In genomic region chr2:145115043-145115442, GRCm38 (mm10) we compare ENCODE assay signal across 28 mouse cellular contexts.
"Had no signal": no experiment of that assay in that cellular context is flagged by ENCODE, and none has a peak within 500 bp of the region (broad histone marks: within the 10 kb centered on the region; RNA-seq: fewer than 3 reads in every experiment).

No protein-coding gene starts in this region.

- H3K9me3 ChIP-seq: embryonic facial prominence, embryonic 10.5 days; embryonic facial prominence, embryonic 12.5 days; embryonic facial prominence, embryonic 13.5 days; embryonic facial prominence, embryonic 15.5 days; forebrain, embryonic 10.5 days; forebrain, embryonic 12.5 days; forebrain, embryonic 13.5 days; forebrain, embryonic 15.5 days had no signal

- H3K4me1 ChIP-seq: embryonic facial prominence, embryonic 10.5 days; embryonic facial prominence, embryonic 12.5 days; embryonic facial prominence, embryonic 13.5 days; embryonic facial prominence, embryonic 15.5 days; forebrain, embryonic 10.5 days; forebrain, embryonic 12.5 days; forebrain, embryonic 13.5 days; forebrain, embryonic 15.5 days had no signal

- H3K27ac ChIP-seq: embryonic facial prominence, embryonic 10.5 days; embryonic facial prominence, embryonic 12.5 days; embryonic facial prominence, embryonic 13.5 days; embryonic facial prominence, embryonic 15.5 days; forebrain, embryonic 10.5 days; forebrain, embryonic 12.5 days; forebrain, embryonic 13.5 days; forebrain, embryonic 15.5 days; gastrocnemius, adult 2 months; heart, adult 2 months had no signal

- DNase-seq: cerebellum, adult 18-20 months; cerebellum, adult 2 months; cerebellum, adult 8-10 months; cerebellum, adult 9-10 months; cerebellum, adult 9-11 months; cerebellum, postnatal 10 days; cerebellum, postnatal 14 days; cerebellum, postnatal 25 days; cerebellum, postnatal 36 days; embryo, embryonic 11 days; forebrain, postnatal 0 days; gastrocnemius, adult 2 months; gastrocnemius, postnatal 10 days; gastrocnemius, postnatal 25 days; gastrocnemius, postnatal 36 days; heart, adult 18-20 months; heart, adult 2 months had no signal

- H3K36me3 ChIP-seq: embryonic facial prominence, embryonic 10.5 days; embryonic facial prominence, embryonic 12.5 days; embryonic facial prominence, embryonic 13.5 days; embryonic facial prominence, embryonic 15.5 days; forebrain, embryonic 10.5 days; forebrain, embryonic 12.5 days; forebrain, embryonic 15.5 days had no signal

- H3K27me3 ChIP-seq: embryonic facial prominence, embryonic 12.5 days; embryonic facial prominence, embryonic 13.5 days; embryonic facial prominence, embryonic 15.5 days; forebrain, embryonic 12.5 days; forebrain, embryonic 13.5 days; forebrain, embryonic 15.5 days had no signal

- H3K9ac ChIP-seq: embryonic facial prominence, embryonic 12.5 days; embryonic facial prominence, embryonic 13.5 days; embryonic facial prominence, embryonic 15.5 days; forebrain, embryonic 12.5 days; forebrain, embryonic 13.5 days; forebrain, embryonic 15.5 days; forebrain, postnatal 0 days had no signal

- H3K4me2 ChIP-seq: embryonic facial prominence, embryonic 12.5 days; embryonic facial prominence, embryonic 13.5 days; embryonic facial prominence, embryonic 15.5 days; forebrain, embryonic 12.5 days; forebrain, embryonic 13.5 days; forebrain, embryonic 15.5 days had no signal

- ATAC-seq: forebrain, embryonic 13.5 days; forebrain, embryonic 14.5 days; forebrain, embryonic 15.5 days; forebrain, embryonic 16.5 days; forebrain, postnatal 0 days had no signal

- H3K4me3 ChIP-seq: embryonic facial prominence, embryonic 10.5 days; embryonic facial prominence, embryonic 12.5 days; embryonic facial prominence, embryonic 13.5 days; embryonic facial prominence, embryonic 15.5 days; erythroblast, embryonic 14.5 days; forebrain, embryonic 10.5 days; forebrain, embryonic 12.5 days; forebrain, embryonic 13.5 days; forebrain, embryonic 15.5 days; gastrocnemius, adult 2 months; heart, adult 2 months had no signal
